Comparison of ENCODE assay signal across 15 mouse cellular contexts in genomic region chr13:15762291-15762690, GRCm38 (mm10).
DNase-seq lines count a peak whose midpoint lies in the region; ATAC-seq and TF ChIP-seq lines count a peak whose summit lies in the region.
"Had no signal": no experiment of that assay in that cellular context is flagged by ENCODE, and none has a peak within 500 bp of the region (broad histone marks: within the 10 kb centered on the region; RNA-seq: fewer than 3 reads in every experiment).

No protein-coding gene starts in this region.

- H3K36me3 ChIP-seq in forebrain, embryonic 10.5 days (replicated peaks), result no peaks in the 10 kb centered on the region
- H3K36me3 ChIP-seq in forebrain, embryonic 13.5 days (ENCODE audit: poor library complexity, severe bottlenecking), result no peaks in the 10 kb centered on the region
- H3K36me3 ChIP-seq in heart, embryonic 12.5 days, result no peaks in the 10 kb centered on the region
- no peaks in the 10 kb centered on the region for H3K36me3 ChIP-seq in lung, embryonic 14.5 days (ENCODE audit: insufficient read depth)
- H3K36me3 ChIP-seq in liver, embryonic 11.5 days (ENCODE audit: control insufficient read depth, insufficient read depth, low read length), result no peaks in the 10 kb centered on the region
- H3K36me3 ChIP-seq: embryonic facial prominence, embryonic 12.5 days; hindbrain, embryonic 15.5 days had no signal

- H3K27ac ChIP-seq in forebrain, embryonic 10.5 days, result peak overlapping the region; percentile 58; the same call in 1 of the 2 replicates
- no peak overlapping the region for H3K27ac ChIP-seq in forebrain, embryonic 13.5 days
- H3K27ac ChIP-seq in heart, embryonic 12.5 days (ENCODE audit: poor library complexity, severe bottlenecking), result no peak overlapping the region
- H3K27ac ChIP-seq in lung, embryonic 14.5 days (ENCODE audit: low read depth), result no peak overlapping the region
- no peak overlapping the region for H3K27ac ChIP-seq in liver, embryonic 11.5 days (ENCODE audit: low read depth, low read length)
- H3K27ac ChIP-seq: embryonic facial prominence, embryonic 12.5 days; heart, adult 2 months; hindbrain, embryonic 15.5 days had no signal

- WGBS in forebrain, embryonic 10.5 days, result 86% methylated on average over 4 of the region's 4 CpGs
- WGBS in forebrain, embryonic 13.5 days, result 82% methylated on average over 4 of the region's 4 CpGs
- 82% methylated on average over 4 of the region's 4 CpGs for WGBS in heart, embryonic 12.5 days
- WGBS in lung, embryonic 14.5 days, result 89% methylated on average over 4 of the region's 4 CpGs
- 84% methylated on average over 4 of the region's 4 CpGs for WGBS in liver, embryonic 11.5 days

- no peak overlapping the region for H3K4me2 ChIP-seq in forebrain, embryonic 13.5 days
- no peak overlapping the region for H3K4me2 ChIP-seq in heart, embryonic 12.5 days
- H3K4me2 ChIP-seq in lung, embryonic 14.5 days, result no peak overlapping the region
- no peak overlapping the region for H3K4me2 ChIP-seq in liver, embryonic 11.5 days
- H3K4me2 ChIP-seq: embryonic facial prominence, embryonic 12.5 days; hindbrain, embryonic 15.5 days had no signal

- H3K4me3 ChIP-seq in forebrain, embryonic 10.5 days, result no peak overlapping the region
- no peak overlapping the region for H3K4me3 ChIP-seq in forebrain, embryonic 13.5 days
- no peak overlapping the region for H3K4me3 ChIP-seq in heart, embryonic 12.5 days
- H3K4me3 ChIP-seq in lung, embryonic 14.5 days (ENCODE audit: low read depth, low read length), result no peak overlapping the region
- no peak overlapping the region for H3K4me3 ChIP-seq in liver, embryonic 11.5 days (ENCODE audit: low read depth, low read length)
- H3K4me3 ChIP-seq: embryonic facial prominence, embryonic 12.5 days; heart, adult 2 months; hindbrain, embryonic 15.5 days had no signal

- no peak for TF ChIP-seq CTCF in lung, embryonic 14.5 days (IDR thresholded peaks at IDR 0.05; ENCODE audit: low read depth)

- peaks cover 11% of the 10 kb centered on the region for H3K27me3 ChIP-seq in forebrain, embryonic 10.5 days (ENCODE audit: poor library complexity, severe bottlenecking)
- H3K27me3 ChIP-seq in forebrain, embryonic 13.5 days, result no peaks in the 10 kb centered on the region
- peaks cover 18% of the 10 kb centered on the region; the same call in 1 of the 2 replicates for H3K27me3 ChIP-seq in heart, embryonic 12.5 days (replicated peaks)
- H3K27me3 ChIP-seq in lung, embryonic 14.5 days (ENCODE audit: insufficient read depth, low read length), result no peaks in the 10 kb centered on the region
- no peaks in the 10 kb centered on the region for H3K27me3 ChIP-seq in liver, embryonic 11.5 days (replicated peaks; ENCODE audit: control insufficient read depth, insufficient read depth, low read length)
- H3K27me3 ChIP-seq: CH12.LX; embryonic facial prominence, embryonic 12.5 days; hindbrain, embryonic 15.5 days had no signal

- peaks cover 33% of the 10 kb centered on the region for H3K4me1 ChIP-seq in forebrain, embryonic 10.5 days
- peaks cover 14% of the 10 kb centered on the region for H3K4me1 ChIP-seq in forebrain, embryonic 13.5 days
- peaks cover 7% of the 10 kb centered on the region for H3K4me1 ChIP-seq in heart, embryonic 12.5 days (replicated peaks)
- no peaks in the 10 kb centered on the region; the same call in 1 of the 2 replicates for H3K4me1 ChIP-seq in lung, embryonic 14.5 days (ENCODE audit: insufficient read depth)
- no peaks in the 10 kb centered on the region for H3K4me1 ChIP-seq in liver, embryonic 11.5 days (replicated peaks; ENCODE audit: control insufficient read depth, insufficient read depth, low read length)
- H3K4me1 ChIP-seq: embryonic facial prominence, embryonic 12.5 days had no signal

- no peak overlapping the region for H3K9ac ChIP-seq in forebrain, embryonic 13.5 days
- no peak overlapping the region for H3K9ac ChIP-seq in heart, embryonic 12.5 days
- H3K9ac ChIP-seq in lung, embryonic 14.5 days, result no peak overlapping the region
- H3K9ac ChIP-seq in liver, embryonic 11.5 days (ENCODE audit: low read depth, low read length), result no peak overlapping the region
- H3K9ac ChIP-seq: embryonic facial prominence, embryonic 12.5 days; hindbrain, embryonic 15.5 days had no signal

- H3K9me3 ChIP-seq in forebrain, embryonic 10.5 days, result no peaks in the 10 kb centered on the region
- H3K9me3 ChIP-seq in forebrain, embryonic 13.5 days (replicated peaks), result no peaks in the 10 kb centered on the region
- no peaks in the 10 kb centered on the region for H3K9me3 ChIP-seq in heart, embryonic 12.5 days (replicated peaks)
- no peaks in the 10 kb centered on the region for H3K9me3 ChIP-seq in lung, embryonic 14.5 days (ENCODE audit: low read depth, low read length)
- H3K9me3 ChIP-seq in liver, embryonic 11.5 days (ENCODE audit: control insufficient read depth, low read length), result no peaks in the 10 kb centered on the region
- H3K9me3 ChIP-seq: embryonic facial prominence, embryonic 12.5 days; hindbrain, embryonic 15.5 days had no signal

- ATAC-seq in forebrain, embryonic 13.5 days, result no peak
- ATAC-seq in heart, embryonic 12.5 days (ENCODE audit: insufficient number of reproducible peaks, low FRiP score), result no peak
- ATAC-seq in lung, embryonic 14.5 days (ENCODE audit: insufficient read depth), result no peak
- no peak for ATAC-seq in liver, embryonic 11.5 days (replicated peaks; ENCODE audit: low FRiP score)
- ATAC-seq: inflammation-experienced regulatory T-cells, adult 6 months had no signal

- no peak for DNase-seq in forebrain, embryonic 10.5 days (ENCODE audit: extremely low spot score, low spot score)
- peak; percentile 89 for DNase-seq in heart, adult 11 months
- peak; percentile 6 for DNase-seq in lung, embryonic 14.5 days
- no peak for DNase-seq in lung, postnatal 10 days
- peak; percentile 54 for DNase-seq in skeletal muscle tissue, adult 2 months (ENCODE audit: low read depth, low spot score)
- DNase-seq in liver, embryonic 11.5 days (ENCODE audit: low spot score), result no peak
- DNase-seq: cerebellum, adult 11 months; kidney, adult 11 months had no signal

Comparison
In these comparisons a context has a peak if more than half of its experiments do, and no peak if none do; other contexts are left out.
1. DNase-seq: peak in heart, adult 11 months (single experiment), lung, embryonic 14.5 days (single experiment) and skeletal muscle tissue, adult 2 months (single experiment); none in forebrain, embryonic 10.5 days (single experiment), lung, postnatal 10 days (single experiment) and liver, embryonic 11.5 days (single experiment).